Mouse (Mus musculus) midbrain, embryonic 14.5 days (tissue): ENCODE measurements around the gene Map3k5. TPM values are rescaled to one million over a fixed set of nuclear protein-coding genes. Genes with fewer than 3 reads are reported as not detected.

Experiments used
- ATAC-seq: fragments of 200-750 bp; cut with Nextera tagmentation; 2 replicates; pipeline ENCODE4 v1.8.0; 2017; ENCODE audit warnings: moderate number of reproducible peaks, moderate library complexity; ENCODE audit not compliant: low FRiP score, low TSS enrichment
- DNase-seq: peaks from one replicate; pipeline ENCODE4 v3.0.0-alpha.2; 2015
- H3K27ac ChIP-seq: fragments of 300-500 bp; sonication (generic); replicated peaks from 2 replicates; pipeline ENCODE4 v1.5.1; 2014; ENCODE audit warnings: mild to moderate bottlenecking, low read depth, low read length, moderate library complexity
- H3K27me3 ChIP-seq: fragments of 300-500 bp; sonication (generic); 2 replicates; pipeline ENCODE4 v1.6.1; 2014; ENCODE audit warnings: low read length, control low read depth, mixed read lengths; ENCODE audit not compliant: control insufficient read depth, insufficient read depth
- H3K36me3 ChIP-seq: fragments of 300-500 bp; sonication (generic); 2 replicates; pipeline ENCODE4 v1.6.1; 2014; ENCODE audit warnings: low read length, control low read depth; ENCODE audit not compliant: control insufficient read depth, insufficient read depth
- H3K4me1 ChIP-seq: fragments of 300-500 bp; sonication (generic); 2 replicates; pipeline ENCODE4 v1.6.1; 2014; ENCODE audit warnings: mild to moderate bottlenecking, antibody characterized with exemption, low read length, control low read depth; ENCODE audit not compliant: control insufficient read depth, insufficient read depth
- H3K4me2 ChIP-seq: fragments of 300-500 bp; sonication (generic); 2 replicates; pipeline ENCODE4 v1.6.1; 2014; ENCODE audit warnings: mild to moderate bottlenecking, low read length, moderate library complexity
- H3K4me3 ChIP-seq: fragments of 300-500 bp; sonication (generic); replicated peaks from 2 replicates; pipeline ENCODE4 v1.5.1; 2014; ENCODE audit warnings: low read depth, low read length
- H3K9ac ChIP-seq: fragments of 300-500 bp; sonication (generic); replicated peaks from 2 replicates; pipeline ENCODE4 v1.6.1; 2014; ENCODE audit warnings: mild to moderate bottlenecking, low read length, moderate library complexity
- H3K9me3 ChIP-seq: fragments of 300-500 bp; sonication (generic); 2 replicates; pipeline ENCODE4 v1.6.1; 2016; ENCODE audit warnings: low read length, control low read depth, mixed read lengths; ENCODE audit not compliant: control insufficient read depth
- WGBS: fragments of 180-500 bp; shearing (Covaris S2); extraction: QIAGEN DNeasy Blood & Tissue Kit; methylation state at CpG from one replicate; pipeline ENCODE4 v1.1.7; 2014; 5-methylcytosine and 5-hydroxymethylcytosine counted together
- polyA plus RNA-seq: library from polyadenylated mRNA; unstranded; fragments of >200 nt; fragmentation: Nextera tagmentation; extraction: Ambion mirVana; gene quantifications from 2 replicates; pipeline ENCODE4 v1.2.1, GENCODE M21; 2014

Gene Map3k5
- polyA plus RNA-seq, 1 experiment from 2014 or later = 0.72 TPM

DNA sequence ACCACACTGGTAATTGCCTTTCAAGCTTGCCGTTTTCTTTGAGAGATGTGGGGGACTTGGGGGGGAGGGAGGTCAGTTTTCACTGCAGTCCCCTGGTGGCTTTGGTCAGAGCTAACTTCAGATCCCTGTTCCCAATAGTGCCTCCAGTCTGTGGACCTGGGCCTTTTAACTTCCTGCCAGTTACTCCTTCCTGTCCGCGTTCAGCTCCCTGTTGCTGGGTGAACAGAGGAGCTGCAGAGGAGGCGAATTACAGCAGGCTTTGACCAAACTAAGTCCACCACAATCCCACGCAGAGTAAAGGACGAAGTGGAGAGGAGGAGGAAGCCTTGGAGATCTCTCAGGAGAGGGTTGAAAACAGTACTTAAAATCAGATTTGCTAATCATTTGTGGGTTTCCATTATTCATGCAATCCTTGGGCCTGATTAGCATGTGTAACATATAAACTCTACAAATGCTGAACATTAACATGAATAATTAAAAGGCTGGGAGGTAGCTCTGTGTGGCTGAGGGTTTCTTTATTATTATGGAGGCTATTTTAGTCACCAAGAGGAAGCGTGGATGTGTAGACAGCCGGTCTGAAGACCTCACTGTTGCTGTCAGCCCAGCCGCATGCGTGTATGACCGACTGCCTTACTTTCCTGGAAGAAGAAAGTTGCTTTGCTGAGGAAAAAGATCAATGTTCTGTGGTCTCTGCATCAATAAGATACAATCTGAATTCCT, 247.6 kb downstream of the Map3k5 start:
- ATAC-seq = peak; percentile 48; the same call in 1 of the 2 replicates

DNA sequence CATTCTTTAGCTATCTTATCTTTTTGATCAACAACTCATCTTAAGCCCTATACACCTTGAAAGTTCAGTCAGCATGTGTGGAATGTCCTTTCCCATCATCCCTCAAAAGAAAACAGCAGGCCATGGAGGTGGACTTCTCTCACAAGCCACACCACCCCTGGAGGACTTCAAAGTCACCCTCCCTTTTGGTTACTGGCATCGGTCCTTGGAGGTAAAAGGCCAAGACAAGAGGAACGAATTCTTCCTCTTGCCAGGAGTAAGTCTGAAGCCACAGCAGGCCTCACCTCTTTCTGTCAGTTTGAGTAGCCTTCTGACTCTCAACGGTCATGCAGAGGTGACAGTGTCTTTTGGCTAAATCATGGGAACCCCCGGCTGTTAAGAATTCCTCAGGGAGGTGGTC, 250.1 kb downstream of the Map3k5 start:
- Histone ChIP-seq H3K4me2 (no peak overlapping the region), H3K9ac (no peak overlapping the region), H3K9me3 (no peaks in the 10 kb centered on the region), H3K27me3 (no peaks in the 10 kb centered on the region), H3K4me3 (no peak overlapping the region), H3K4me1 (0 out of 2 replicates have a peak, but pooled peaks cover 9% of the 10 kb centered on the region), H3K27ac (no peak overlapping the region), H3K36me3 (no peaks in the 10 kb centered on the region)
- ATAC-seq (no peak), DNase-seq (no peak)
- WGBS = 85% methylated on average over 4 of the region's 4 CpGs

More for the DNA sequence above, 247.6 kb downstream of the Map3k5 start:
- Histone ChIP-seq H3K4me3 (no peak overlapping the region), H3K36me3 (no peaks in the 10 kb centered on the region), H3K27ac (no peak overlapping the region), H3K4me1 (0 out of 2 replicates have a peak, but pooled peaks cover 9% of the 10 kb centered on the region), H3K9me3 (no peaks in the 10 kb centered on the region), H3K4me2 (no peak overlapping the region), H3K9ac (no peak overlapping the region), H3K27me3 (no peaks in the 10 kb centered on the region)
- 54% methylated on average over 11 of the region's 11 CpGs for WGBS
- DNase-seq = no peak

DNA sequence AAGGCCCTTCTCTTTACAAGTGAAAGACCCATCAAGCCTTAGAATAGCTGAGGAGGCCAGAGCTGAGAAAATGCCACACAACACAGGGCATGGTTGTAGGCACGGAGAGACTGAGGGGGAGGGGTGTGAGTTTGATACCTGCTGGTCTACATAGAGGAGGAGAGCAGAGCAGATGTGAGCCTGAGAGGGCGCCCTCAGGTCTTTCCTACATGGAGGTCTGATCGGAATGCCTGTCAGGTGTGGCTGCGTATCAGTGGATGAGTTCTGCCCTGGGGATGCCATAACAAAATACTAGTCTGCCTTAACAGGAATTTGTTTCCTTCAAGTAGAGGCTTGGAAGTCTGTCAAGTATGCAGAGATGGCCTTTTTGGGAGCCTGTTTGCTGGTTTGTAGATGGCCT, 251.0 kb downstream of the Map3k5 start:
- Histone ChIP-seq H3K27ac (no peak overlapping the region), H3K9me3 (no peaks in the 10 kb centered on the region), H3K27me3 (no peaks in the 10 kb centered on the region), H3K4me1 (0 out of 2 replicates have a peak, but pooled peaks cover 9% of the 10 kb centered on the region), H3K36me3 (no peaks in the 10 kb centered on the region), H3K4me2 (no peak overlapping the region), H3K4me3 (no peak overlapping the region), H3K9ac (no peak overlapping the region)
- ATAC-seq (no peak), DNase-seq (no peak)
- WGBS = 90% methylated on average over 4 of the region's 4 CpGs

DNA sequence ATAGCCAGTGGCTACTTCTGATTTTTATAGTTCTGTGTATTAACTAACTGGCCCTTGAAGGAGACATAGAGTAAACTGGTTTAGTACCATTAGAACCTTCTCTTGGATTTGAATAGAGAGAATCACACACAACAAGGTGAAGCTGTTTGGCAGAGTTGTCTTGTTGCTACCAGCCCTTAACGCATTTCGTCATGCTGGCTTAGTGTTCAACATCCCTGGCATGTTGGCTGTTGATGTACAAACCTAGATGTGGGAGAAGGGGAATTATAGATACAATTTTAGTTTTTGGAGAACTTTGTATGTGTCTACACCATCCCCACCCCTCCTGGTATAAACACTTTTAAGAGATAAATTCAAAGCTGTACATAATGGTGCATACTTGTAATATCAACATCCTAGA, 251.5 kb downstream of the Map3k5 start:
- H3K27me3 ChIP-seq = no peaks in the 10 kb centered on the region
- no peak for DNase-seq
- H3K9ac ChIP-seq = no peak overlapping the region
- H3K27ac ChIP-seq = no peak overlapping the region
- no peaks in the 10 kb centered on the region for H3K36me3 ChIP-seq
- 0 out of 2 replicates have a peak, but pooled peaks cover 9% of the 10 kb centered on the region for H3K4me1 ChIP-seq
- ATAC-seq = no peak
- WGBS = 90% methylated on average over 2 of the region's 2 CpGs
- no peak overlapping the region for H3K4me3 ChIP-seq
- H3K4me2 ChIP-seq = no peak overlapping the region
- H3K9me3 ChIP-seq = no peaks in the 10 kb centered on the region

DNA sequence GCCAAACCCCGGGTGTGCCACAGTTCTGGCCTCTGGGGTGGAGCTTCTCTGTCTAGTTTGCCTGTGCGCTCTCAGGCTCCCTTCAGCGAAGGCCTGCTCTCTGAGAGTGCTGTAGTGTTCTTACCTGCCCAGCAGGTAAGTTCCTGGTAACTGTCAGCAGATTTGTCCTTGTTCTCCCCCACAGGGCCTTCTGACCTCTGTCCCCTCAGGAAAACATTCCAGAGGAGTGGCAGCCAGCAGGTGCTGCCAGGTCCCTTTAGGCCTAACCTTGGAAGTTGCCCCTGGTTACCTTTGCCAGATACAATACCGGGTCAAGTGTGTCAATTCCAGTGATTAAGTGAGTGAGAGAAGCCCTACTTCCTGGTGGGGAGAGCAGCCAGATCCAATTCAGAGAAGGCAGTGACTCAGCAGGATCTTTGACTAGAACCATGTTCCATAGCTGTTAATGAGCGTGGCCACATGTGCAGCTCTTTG, 252.6 kb downstream of the Map3k5 start:
- H3K36me3 ChIP-seq = no peaks in the 10 kb centered on the region
- H3K27ac ChIP-seq = no peak overlapping the region
- no peaks in the 10 kb centered on the region for H3K9me3 ChIP-seq
- ATAC-seq (no peak), DNase-seq (no peak)
- H3K27me3 ChIP-seq = no peaks in the 10 kb centered on the region
- H3K4me2 ChIP-seq = no peak overlapping the region
- WGBS = 87% methylated on average over 5 of the region's 5 CpGs
- no peak overlapping the region for H3K9ac ChIP-seq
- no peak overlapping the region for H3K4me3 ChIP-seq
- 0 out of 2 replicates have a peak, but pooled peaks cover 8% of the 10 kb centered on the region for H3K4me1 ChIP-seq

DNA sequence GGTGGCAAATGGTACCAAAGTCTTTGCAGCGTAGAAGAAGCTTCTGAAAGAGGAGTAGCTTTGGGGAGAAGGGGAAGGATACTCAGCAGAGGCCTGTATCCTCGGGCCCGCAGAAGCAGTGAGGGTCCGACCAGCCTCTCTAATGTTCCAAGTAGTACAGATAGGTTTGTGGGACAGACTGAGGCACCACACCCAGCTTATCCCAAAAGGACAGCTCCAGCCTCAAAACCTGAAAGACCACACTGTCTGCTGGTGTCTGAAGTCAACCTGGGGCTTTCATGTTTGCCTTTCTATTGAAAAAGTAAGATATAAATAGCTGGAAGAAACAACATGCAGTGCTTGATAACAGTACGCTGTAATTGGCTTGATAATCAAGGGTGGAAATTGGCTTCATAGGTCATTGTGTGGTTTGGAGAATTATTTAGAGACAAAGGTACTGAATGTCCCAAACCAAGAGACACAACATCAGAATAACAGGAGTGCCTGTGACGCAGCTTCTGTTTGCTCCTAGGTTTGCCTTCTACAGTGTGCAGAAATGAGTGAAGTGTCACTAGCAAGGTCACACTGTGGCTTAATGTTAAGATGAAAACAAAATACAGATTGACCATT, 256.0 kb downstream of the Map3k5 start:
- H3K27me3 ChIP-seq = no peaks in the 10 kb centered on the region
- H3K9me3 ChIP-seq = no peaks in the 10 kb centered on the region
- H3K36me3 ChIP-seq = no peaks in the 10 kb centered on the region
- H3K27ac ChIP-seq = no peak overlapping the region
- no peak overlapping the region for H3K4me2 ChIP-seq
- H3K4me1 ChIP-seq = no peaks in the 10 kb centered on the region
- 93% methylated on average over 6 of the region's 6 CpGs for WGBS
- no peak overlapping the region for H3K4me3 ChIP-seq
- no peak overlapping the region for H3K9ac ChIP-seq
- DNase-seq = no peak
- no peak for ATAC-seq

Other genes with a start within 250 kb of the Map3k5 start
- 0.26 and 0.65 TPM in 2 replicates for gene Il20ra, start 221.9 kb upstream of the Map3k5 start, polyA plus RNA-seq
- gene Slc35d3, start 83.0 kb upstream of the Map3k5 start, polyA plus RNA-seq = 2.3 and 2.4 TPM in 2 replicates
- gene Pex7, start 26.8 kb upstream of the Map3k5 start, polyA plus RNA-seq = 30.1 and 30.7 TPM in 2 replicates
- gene Map7, start 214.0 kb downstream of the Map3k5 start, polyA plus RNA-seq = 5.2 and 5.3 TPM in 2 replicates